Mouse (Mus musculus) spleen, postnatal 36 days (tissue): Measurements from ENCODE around the gene Pla2g6.

Experiments
- DNase-seq, 2 experiments: peaks; one replicate each; pipeline ENCODE4 v3.0.0; 2022; ENCODE audit warnings: low spot score in 2 of 2, mixed read lengths in 1 of 2

Gene Pla2g6

GRCm38 (mm10) chr15:79350866-79351265 is 22.7 kb upstream of the Pla2g6 start:
- peak; percentile 52 to 53 for DNase-seq

- no peak for DNase-seq
These were observed 20.5 kb upstream of the Pla2g6 start for GRCm38 (mm10) chr15:79348651-79349050.

- peak; percentile 56 to 60 for DNase-seq
These were observed 19.8 kb upstream of the Pla2g6 start for GRCm38 (mm10) chr15:79347845-79348506.

- DNase-seq, result peak; percentile 78
These were observed 19.1 kb upstream of the Pla2g6 start for GRCm38 (mm10) chr15:79347165-79347844.

GRCm38 (mm10) chr15:79346051-79346793 is 18.0 kb upstream of the Pla2g6 start, which contains the start of gene Maff:
Gene Maff, plus strand, starts transcription at chr15:79346621.
- DNase-seq, result no peak

- no peak for DNase-seq
These were observed 16.4 kb upstream of the Pla2g6 start for GRCm38 (mm10) chr15:79344627-79345026.

- peak in 1 of 2 experiments; percentile 35 for DNase-seq
These were observed 14.6 kb upstream of the Pla2g6 start for GRCm38 (mm10) chr15:79342641-79343337.

- no peak for DNase-seq
These were observed 10.8 kb upstream of the Pla2g6 start for GRCm38 (mm10) chr15:79338978-79339377.

GRCm38 (mm10) chr15:79335061-79335655 is 7.0 kb upstream of the Pla2g6 start:
- DNase-seq, result no peak

GRCm38 (mm10) chr15:79333409-79333808 is 5.2 kb upstream of the Pla2g6 start:
- no peak for DNase-seq

GRCm38 (mm10) chr15:79330521-79330920 is 2.3 kb upstream of the Pla2g6 start:
- DNase-seq, result no peak

GRCm38 (mm10) chr15:79329979-79330363 is 1.8 kb upstream of the Pla2g6 start:
- DNase-seq, result no peak

- DNase-seq, result no peak
These were observed 1.3 kb upstream of the Pla2g6 start for GRCm38 (mm10) chr15:79329346-79329978.

- DNase-seq, result no peak
These were observed 717 bp upstream of the Pla2g6 start for GRCm38 (mm10) chr15:79328939-79329275.

GRCm38 (mm10) chr15:79326971-79327961 is 924 bp downstream of the Pla2g6 start:
- peak in 1 of 2 experiments; percentile 36 for DNase-seq

GRCm38 (mm10) chr15:79326264-79326663 is 1.9 kb downstream of the Pla2g6 start:
- DNase-seq, result no peak

GRCm38 (mm10) chr15:79325742-79326141 is 2.4 kb downstream of the Pla2g6 start:
- no peak for DNase-seq

GRCm38 (mm10) chr15:79324373-79324772 is 3.8 kb downstream of the Pla2g6 start:
- no peak for DNase-seq

GRCm38 (mm10) chr15:79323791-79324155 is 4.4 kb downstream of the Pla2g6 start:
- no peak for DNase-seq
